Mouse (Mus musculus) myocyte (in vitro differentiated cells): ENCODE results near the gene Rbfox1. TPM values are rescaled to one million over a fixed set of nuclear protein-coding genes. Genes with fewer than 3 reads are reported as not detected.

Experiments
- H3K27me3 ChIP-seq: one replicate; pipeline ENCODE4 v1.6.1; 2011; ENCODE audit not compliant: control insufficient read depth, insufficient read depth, insufficient read length
- H3K36me3 ChIP-seq: one replicate; pipeline ENCODE4 v1.6.1; 2011; ENCODE audit not compliant: control insufficient read depth, insufficient read depth
- H3K4me2 ChIP-seq: one replicate; pipeline ENCODE4 v1.6.1; 2011; ENCODE audit warnings: low read depth, control low read depth
- H3K4me3 ChIP-seq: one replicate; pipeline ENCODE4 v1.5.1; 2011; ENCODE audit warnings: mild to moderate bottlenecking, control low read depth, moderate library complexity
- H3K79me2 ChIP-seq: one replicate; pipeline ENCODE4 v1.6.1; 2011; ENCODE audit not compliant: control insufficient read depth, insufficient read depth
- H3ac ChIP-seq: one replicate; pipeline ENCODE4 v1.6.1; 2011; ENCODE audit not compliant: control insufficient read depth, insufficient read length
- CEBPB ChIP-seq: IDR thresholded peaks from 2 replicates; pipeline ENCODE4 v1.6.1; 2011; ENCODE audit warnings: mild to moderate bottlenecking, moderate library complexity; ENCODE audit not compliant: poor library complexity, insufficient read depth, severe bottlenecking
- E2F4 ChIP-seq: IDR thresholded peaks from one replicate; pipeline ENCODE4 v1.6.1; 2011; ENCODE audit warnings: mild to moderate bottlenecking, control low read depth, moderate library complexity; ENCODE audit not compliant: insufficient read depth
- MAX ChIP-seq: IDR thresholded peaks from one replicate; pipeline ENCODE4 v1.6.1; 2011; ENCODE audit warnings: low read depth, mild to moderate bottlenecking, control low read depth
- MYOD1 ChIP-seq, 3 experiments: IDR thresholded peaks; one replicate each; pipeline ENCODE4 v1.6.1; 2011; ENCODE audit warnings: control low read depth in 2 of 3, low read depth in 2 of 3, mild to moderate bottlenecking in 2 of 3, moderate library complexity in 1 of 3; ENCODE audit not compliant: insufficient read length in 2 of 3, control insufficient read depth in 1 of 3
- MYOG ChIP-seq, 3 experiments: IDR thresholded peaks; one replicate each; pipeline ENCODE4 v1.6.1; 2011; ENCODE audit warnings: control low read depth in 2 of 3, low read depth in 2 of 3, mild to moderate bottlenecking in 2 of 3; ENCODE audit not compliant: insufficient read length in 2 of 3, control insufficient read depth in 1 of 3, insufficient read depth in 1 of 3
- POLR2A ChIP-seq: IDR thresholded peaks from one replicate; pipeline ENCODE4 v1.6.1; 2011; ENCODE audit warnings: low read depth, mild to moderate bottlenecking, control low read depth, moderate library complexity; ENCODE audit not compliant: insufficient read length
- POLR2AphosphoS2 ChIP-seq: IDR thresholded peaks from one replicate; pipeline ENCODE4 v1.6.1; 2011; ENCODE audit warnings: low read depth, control low read depth; ENCODE audit not compliant: insufficient read length
- REST ChIP-seq: IDR thresholded peaks from one replicate; pipeline ENCODE4 v1.6.1; 2011; ENCODE audit warnings: mild to moderate bottlenecking, control low read depth, moderate library complexity; ENCODE audit not compliant: insufficient read depth, insufficient read length
- SRF ChIP-seq: IDR thresholded peaks from one replicate; pipeline ENCODE4 v1.6.1; 2011; ENCODE audit warnings: low read depth; ENCODE audit not compliant: control insufficient read depth, insufficient read length
- TCF12 ChIP-seq: IDR thresholded peaks from one replicate; pipeline ENCODE4 v1.6.1; 2011; ENCODE audit warnings: mild to moderate bottlenecking, control low read depth; ENCODE audit not compliant: poor library complexity, insufficient read depth, severe bottlenecking
- TCF3 ChIP-seq: IDR thresholded peaks from one replicate; pipeline ENCODE4 v1.6.1; 2011; ENCODE audit warnings: low read depth, control low read depth; ENCODE audit not compliant: insufficient read length
- USF1 ChIP-seq: IDR thresholded peaks from one replicate; pipeline ENCODE4 v1.6.1; 2011; ENCODE audit warnings: low read depth, mild to moderate bottlenecking, control low read depth, moderate library complexity
- polyA plus RNA-seq: library from polyadenylated mRNA; unstranded; fragments of >200 nt; fragmentation: generic; extraction: Trizol; gene quantifications from one replicate; pipeline ENCODE4 v1.2.1, GENCODE M21; 2012; ENCODE audit warnings: missing spikeins

The Rbfox1 gene
- polyA plus RNA-seq, 1 experiment, result 8.3 TPM

DNA sequence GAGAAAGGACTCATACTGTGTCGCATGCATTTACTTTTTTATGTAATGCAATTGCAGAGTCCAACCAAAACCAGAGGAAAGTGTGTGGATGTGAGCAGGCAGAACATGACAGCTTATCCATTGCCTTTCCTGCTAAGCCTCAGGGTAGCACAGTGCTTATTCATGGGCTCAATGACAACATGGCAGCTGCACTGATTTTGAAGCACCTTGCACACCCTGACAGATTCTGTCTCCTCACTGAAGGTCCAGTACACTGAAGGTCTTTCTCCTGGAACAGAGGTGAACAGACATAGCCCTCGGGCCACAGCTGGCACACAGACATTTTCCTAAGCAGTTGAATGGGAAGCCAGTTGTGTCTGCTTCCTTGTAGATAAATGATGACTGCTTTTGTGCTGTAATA, 1254.3 kb downstream of the Rbfox1 start:
- Histone ChIP-seq H3K27me3 (no peaks in the 10 kb centered on the region), H3K36me3 (no peaks in the 10 kb centered on the region), H3K79me2 (no peaks in the 10 kb centered on the region), H3K4me2 (no peak overlapping the region), H3ac (no peak overlapping the region), H3K4me3 (no peak overlapping the region)
- TF ChIP-seq SRF (no peak), TCF3 (no peak), POLR2A (no peak), MYOG (IDR thresholded peaks at IDR 0.05; ENCODE audit: control insufficient read depth in 1 of 3, insufficient read depth in 1 of 3, insufficient read length in 2 of 3, low read depth in 2 of 3) (no peak), TCF12 (no peak), MAX (no peak), CEBPB (no peak), E2F4 (no peak), REST (no peak), USF1 (no peak), POLR2AphosphoS2 (no peak), MYOD1 (IDR thresholded peaks at IDR 0.05; ENCODE audit: control insufficient read depth in 1 of 3, insufficient read length in 2 of 3, low read depth in 2 of 3) (no peak)

DNA sequence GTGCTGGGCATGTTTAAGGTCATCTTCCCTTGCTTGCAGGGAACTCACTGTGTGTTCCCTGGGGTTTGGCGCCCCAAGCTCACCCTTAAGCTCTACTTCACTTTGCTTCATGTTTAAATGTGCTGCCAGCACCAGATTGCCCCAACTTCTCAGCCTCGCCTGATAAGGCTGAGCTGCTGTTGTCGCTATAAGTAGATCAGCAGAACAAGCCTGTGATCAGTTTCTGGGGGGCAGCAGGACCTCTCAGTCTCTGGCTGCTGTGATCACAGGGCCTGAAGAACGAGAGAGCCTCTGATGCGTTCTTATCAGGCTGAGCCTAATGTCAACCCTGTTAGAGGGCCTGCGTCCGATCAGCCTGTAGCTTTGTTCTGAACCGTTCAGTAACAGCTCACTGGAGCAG, 1255.8 kb downstream of the Rbfox1 start:
- TF ChIP-seq CEBPB, result no peak
- no peak for TF ChIP-seq E2F4
- Histone ChIP-seq H3K36me3 (no peaks in the 10 kb centered on the region), H3K4me2 (no peak overlapping the region), H3ac (no peak overlapping the region), H3K27me3 (no peaks in the 10 kb centered on the region), H3K4me3 (no peak overlapping the region), H3K79me2 (no peaks in the 10 kb centered on the region)

DNA sequence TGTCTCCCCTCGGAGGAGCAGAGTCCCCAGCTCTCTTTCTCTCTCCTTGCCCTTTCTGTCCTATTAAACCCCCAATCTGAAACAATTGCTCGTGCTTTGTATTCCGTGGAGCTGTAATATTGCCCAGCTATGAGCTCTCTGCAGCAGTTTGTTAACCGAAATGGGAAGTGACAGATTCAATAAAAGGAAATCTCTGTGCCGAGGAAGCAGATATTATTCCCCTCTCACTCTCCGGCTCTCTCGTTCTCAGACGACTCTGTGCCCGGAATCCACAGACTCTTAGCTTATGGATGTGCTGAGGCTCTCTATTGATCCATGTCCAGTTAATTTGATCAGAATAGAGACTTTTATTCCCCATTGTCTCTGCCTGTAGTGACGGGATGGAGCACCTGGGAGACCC, 1260.3 kb downstream of the Rbfox1 start:
- Histone ChIP-seq H3K79me2 (no peaks in the 10 kb centered on the region), H3K27me3 (no peaks in the 10 kb centered on the region), H3K4me3 (no peak overlapping the region), H3ac (no peak overlapping the region), H3K4me2 (no peak overlapping the region), H3K36me3 (no peaks in the 10 kb centered on the region)
- TF ChIP-seq USF1, result no peak
- TF ChIP-seq MYOG (IDR thresholded peaks at IDR 0.05; ENCODE audit: control insufficient read depth in 1 of 3, insufficient read depth in 1 of 3, insufficient read length in 2 of 3, low read depth in 2 of 3), result no peak
- no peak for TF ChIP-seq E2F4
- no peak for TF ChIP-seq MAX
- no peak for TF ChIP-seq CEBPB
- no peak for TF ChIP-seq TCF3
- no peak for TF ChIP-seq REST
- TF ChIP-seq POLR2A, result no peak
- no peak for TF ChIP-seq MYOD1 (IDR thresholded peaks at IDR 0.05; ENCODE audit: control insufficient read depth in 1 of 3, insufficient read length in 2 of 3, low read depth in 2 of 3)
- TF ChIP-seq TCF12, result no peak
- no peak for TF ChIP-seq SRF
- no peak for TF ChIP-seq POLR2AphosphoS2

DNA sequence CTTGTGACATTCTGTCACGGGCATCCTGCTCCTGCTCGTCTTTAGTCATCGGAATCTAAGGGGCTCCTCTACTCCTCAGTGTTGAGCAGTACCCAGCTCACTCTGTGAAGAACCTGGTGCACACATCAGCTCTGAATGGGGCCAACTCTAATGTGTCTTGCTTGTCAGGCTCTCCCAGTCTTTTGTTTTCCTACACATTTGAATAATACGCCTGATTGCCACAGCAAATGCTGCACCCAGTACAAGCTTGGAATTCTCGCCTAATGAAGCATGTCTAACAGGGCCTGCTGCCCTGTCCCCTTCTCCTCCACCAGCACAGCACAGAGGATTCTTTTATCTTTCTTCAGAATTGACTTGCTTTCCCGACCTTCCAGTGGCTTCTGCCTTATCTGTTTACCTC, 1261.3 kb downstream of the Rbfox1 start:
- no peak overlapping the region for H3K4me3 ChIP-seq
- H3K4me2 ChIP-seq, result no peak overlapping the region
- H3K27me3 ChIP-seq, result no peaks in the 10 kb centered on the region
- H3ac ChIP-seq, result no peak overlapping the region
- no peak for TF ChIP-seq SRF
- no peak for TF ChIP-seq REST
- TF ChIP-seq TCF12, result no peak
- no peak for TF ChIP-seq USF1
- TF ChIP-seq MYOG (IDR thresholded peaks at IDR 0.05; ENCODE audit: control insufficient read depth in 1 of 3, insufficient read depth in 1 of 3, insufficient read length in 2 of 3, low read depth in 2 of 3), result no peak
- no peak for TF ChIP-seq POLR2A
- TF ChIP-seq MYOD1 (IDR thresholded peaks at IDR 0.05; ENCODE audit: control insufficient read depth in 1 of 3, insufficient read length in 2 of 3, low read depth in 2 of 3), result no peak
- no peak for TF ChIP-seq TCF3
- TF ChIP-seq MAX, result no peak
- no peak for TF ChIP-seq E2F4
- no peak for TF ChIP-seq CEBPB
- TF ChIP-seq POLR2AphosphoS2, result no peak
- H3K36me3 ChIP-seq, result no peaks in the 10 kb centered on the region
- no peaks in the 10 kb centered on the region for H3K79me2 ChIP-seq

DNA sequence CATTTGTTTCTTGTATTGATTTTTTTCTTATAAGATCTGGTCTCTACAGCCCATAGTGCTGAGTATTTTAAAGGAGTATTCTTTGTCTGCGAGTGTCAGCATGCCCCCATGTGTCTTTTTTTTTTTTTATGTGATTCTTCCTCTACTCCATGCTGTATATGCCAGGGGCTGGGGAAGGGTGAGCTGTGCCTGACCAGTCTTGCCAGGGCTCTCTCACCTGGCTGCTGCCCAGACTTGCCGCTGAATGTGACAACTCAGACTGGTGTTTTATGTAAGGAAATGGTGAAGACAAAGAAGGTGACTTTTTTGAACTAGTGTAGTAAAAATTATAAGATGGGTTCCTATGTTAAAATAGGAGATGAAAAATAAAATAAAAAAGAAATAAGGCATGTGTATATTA, 1262.7 kb downstream of the Rbfox1 start:
- Histone ChIP-seq H3K27me3 (no peaks in the 10 kb centered on the region), H3K4me3 (no peak overlapping the region), H3K79me2 (no peaks in the 10 kb centered on the region), H3ac (no peak overlapping the region), H3K36me3 (no peaks in the 10 kb centered on the region), H3K4me2 (no peak overlapping the region)
- TF ChIP-seq TCF3, result no peak
- TF ChIP-seq SRF, result no peak
- no peak for TF ChIP-seq POLR2AphosphoS2
- no peak for TF ChIP-seq TCF12
- no peak for TF ChIP-seq POLR2A
- no peak for TF ChIP-seq CEBPB
- TF ChIP-seq USF1, result no peak
- no peak for TF ChIP-seq MAX
- no peak for TF ChIP-seq REST
